Mouse (Mus musculus) CH12.LX (cell line): ENCODE data around the gene Ncor2. TPM values are rescaled to one million over a fixed set of nuclear protein-coding genes. Genes with fewer than 3 reads are reported as not detected.

Source experiments
- DNase-seq: peaks from one replicate; pipeline ENCODE4 v3.0.0-alpha.2; 2013; ENCODE audit errors: extremely low read depth
- H3K27ac ChIP-seq: 2 replicates; pipeline ENCODE4 v1.5.1; 2012; ENCODE audit warnings: low read depth, mild to moderate bottlenecking, control low read depth, moderate library complexity; ENCODE audit not compliant: insufficient read depth
- H3K27me3 ChIP-seq: replicated peaks from 2 replicates; pipeline ENCODE3; 2012; ENCODE audit warnings: inconsistent platforms
- H3K36me3 ChIP-seq, 2 experiments: replicated peaks in 1 of 2; 2 replicates each; pipeline versions ENCODE3 to v1.6.1; 2012; ENCODE audit warnings: inconsistent platforms in 1 of 2, low read length in 1 of 2, mild to moderate bottlenecking in 1 of 2, mixed read lengths in 1 of 2, moderate library complexity in 1 of 2; ENCODE audit not compliant: control insufficient read depth in 1 of 2, insufficient read depth in 1 of 2
- H3K4me1 ChIP-seq, 2 experiments: 2 replicates each; pipeline ENCODE4 v1.6.1; 2012; ENCODE audit warnings: inconsistent platforms in 1 of 2, moderate library complexity in 1 of 2; ENCODE audit not compliant: insufficient read depth in 2 of 2, control insufficient read depth in 1 of 2
- H3K4me2 ChIP-seq: 2 replicates; pipeline ENCODE4 v1.6.1; 2012; ENCODE audit warnings: low read depth, mild to moderate bottlenecking, control low read depth; ENCODE audit not compliant: poor library complexity, insufficient read depth, severe bottlenecking
- H3K4me3 ChIP-seq, 3 experiments: fragments of 150-350 bp in 1 of 3; sonication (generic) in 1 of 3; replicated peaks in 1 of 3; 2 replicates each; pipeline versions ENCODE3 to v1.5.1; 2011 to 2012; ENCODE audit warnings: low read depth in 2 of 3, low read length in 2 of 3, mild to moderate bottlenecking in 2 of 3, moderate library complexity in 2 of 3, control low read depth in 1 of 3, improper control_type of control experiment in 1 of 3, inconsistent platforms in 1 of 3, mixed read lengths in 1 of 3; ENCODE audit not compliant: poor library complexity in 1 of 3
- H3K79me2 ChIP-seq: replicated peaks from 2 replicates; pipeline ENCODE4 v1.6.1; 2012; ENCODE audit warnings: mild to moderate bottlenecking, moderate library complexity; ENCODE audit not compliant: control insufficient read depth, poor library complexity, insufficient read depth, severe bottlenecking; ENCODE audit errors: extremely low read depth
- H3K9ac ChIP-seq: 2 replicates; pipeline ENCODE4 v1.6.1; 2012; ENCODE audit warnings: low read depth, mild to moderate bottlenecking, control low read depth, moderate library complexity; ENCODE audit not compliant: insufficient read depth
- H3K9me3 ChIP-seq: replicated peaks from 2 replicates; pipeline ENCODE3; 2012; ENCODE audit warnings: low read length, inconsistent platforms, mixed read lengths
- BHLHE40 ChIP-seq: IDR thresholded peaks from 2 replicates; pipeline ENCODE4 v1.6.1; 2011; ENCODE audit warnings: mild to moderate bottlenecking, low read depth, low read length, improper control_type of control experiment
- CHD1 ChIP-seq: IDR thresholded peaks from 2 replicates; pipeline ENCODE4 v1.6.1; 2012; ENCODE audit warnings: low read depth, low read length, improper control_type of control experiment, inconsistent platforms
- CHD2 ChIP-seq: IDR thresholded peaks from 2 replicates; pipeline ENCODE4 v1.6.1; 2011; ENCODE audit warnings: low read length, improper control_type of control experiment
- CTCF ChIP-seq, 2 experiments: IDR thresholded peaks in 1 of 2; conservative IDR thresholded peaks in 1 of 2; 2 replicates each; pipeline ENCODE4 v1.5.1; 2011 to 2012; ENCODE audit warnings: low read depth in 2 of 2, low read length in 2 of 2, improper control_type of control experiment in 1 of 2, inconsistent platforms in 1 of 2, mild to moderate bottlenecking in 1 of 2, moderate library complexity in 1 of 2
- E2F4 ChIP-seq: IDR thresholded peaks from 2 replicates; pipeline ENCODE4 v1.6.1; 2011; ENCODE audit warnings: low read depth, low read length, improper control_type of control experiment; ENCODE audit not compliant: insufficient replicate concordance
- ELF1 ChIP-seq: IDR thresholded peaks from 2 replicates; pipeline ENCODE4 v1.6.1; 2014; ENCODE audit warnings: low read depth, mild to moderate bottlenecking, inconsistent platforms, low read length, improper control_type of control experiment
- GABPA ChIP-seq: IDR thresholded peaks from 2 replicates; pipeline ENCODE4 v1.6.1; 2012; ENCODE audit warnings: low read depth, low read length, improper control_type of control experiment, inconsistent platforms; ENCODE audit not compliant: insufficient replicate concordance
- HCFC1 ChIP-seq: IDR thresholded peaks from 2 replicates; pipeline ENCODE4 v1.6.1; 2012; ENCODE audit warnings: low read depth, mild to moderate bottlenecking, inconsistent platforms, low read length, improper control_type of control experiment
- IRF4 ChIP-seq: IDR thresholded peaks from 2 replicates; pipeline ENCODE4 v1.6.1; 2014; ENCODE audit warnings: low read depth, mild to moderate bottlenecking, inconsistent platforms, low read length, improper control_type of control experiment
- JUN ChIP-seq: IDR thresholded peaks from 2 replicates; pipeline ENCODE4 v1.6.1; 2011; ENCODE audit warnings: low read depth, mild to moderate bottlenecking, low read length, improper control_type of control experiment, moderate library complexity; ENCODE audit not compliant: insufficient read depth
- JUND ChIP-seq: conservative IDR thresholded peaks from 2 replicates; pipeline ENCODE4 v1.6.1; 2011; ENCODE audit warnings: low read depth, low read length, improper control_type of control experiment
- KAT2A ChIP-seq: IDR thresholded peaks from 2 replicates; pipeline ENCODE4 v1.6.1; 2012; ENCODE audit warnings: low read length, improper control_type of control experiment, inconsistent platforms; ENCODE audit not compliant: insufficient replicate concordance
- MAFK ChIP-seq: IDR thresholded peaks from 2 replicates; pipeline ENCODE4 v1.6.1; 2011; ENCODE audit warnings: low read length, improper control_type of control experiment; ENCODE audit not compliant: insufficient replicate concordance
- MAZ ChIP-seq: IDR thresholded peaks from 2 replicates; pipeline ENCODE4 v1.6.1; 2012; ENCODE audit warnings: low read depth, mild to moderate bottlenecking, inconsistent platforms, low read length, improper control_type of control experiment, moderate library complexity
- MEF2A ChIP-seq: IDR thresholded peaks from 2 replicates; pipeline ENCODE4 v1.6.1; 2014; ENCODE audit warnings: low read depth, mild to moderate bottlenecking, inconsistent platforms, low read length, improper control_type of control experiment, borderline replicate concordance
- MXI1 ChIP-seq: IDR thresholded peaks from 2 replicates; pipeline ENCODE4 v1.6.1; 2011; ENCODE audit warnings: mild to moderate bottlenecking, low read depth, low read length, improper control_type of control experiment
- NELFE ChIP-seq: IDR thresholded peaks from 2 replicates; pipeline ENCODE4 v1.6.1; 2011; ENCODE audit warnings: low read depth, low read length, improper control_type of control experiment
- NRF1 ChIP-seq: IDR thresholded peaks from 2 replicates; pipeline ENCODE4 v1.6.1; 2014; ENCODE audit warnings: low read depth, mild to moderate bottlenecking, inconsistent platforms, low read length, improper control_type of control experiment, moderate library complexity
- PAX5 ChIP-seq: IDR thresholded peaks from 2 replicates; pipeline ENCODE4 v1.6.1; 2012; ENCODE audit warnings: low read length, inconsistent platforms, mixed read lengths
- POLR2A ChIP-seq: IDR thresholded peaks from 2 replicates; pipeline ENCODE4 v1.6.1; 2011; ENCODE audit warnings: low read depth, mild to moderate bottlenecking, improper control_type of control experiment, low read length
- POLR2AphosphoS2 ChIP-seq: IDR thresholded peaks from 2 replicates; pipeline ENCODE4 v1.6.1; 2011; ENCODE audit warnings: low read depth, low read length, improper control_type of control experiment
- RCOR1 ChIP-seq: conservative IDR thresholded peaks from 2 replicates; pipeline ENCODE4 v1.6.1; 2012; ENCODE audit warnings: low read depth, mild to moderate bottlenecking, inconsistent platforms, low read length, improper control_type of control experiment
- SIN3A ChIP-seq: IDR thresholded peaks from 2 replicates; pipeline ENCODE4 v1.6.1; 2012; ENCODE audit warnings: low read length, improper control_type of control experiment, inconsistent platforms
- SMC3 ChIP-seq: IDR thresholded peaks from 2 replicates; pipeline ENCODE4 v1.6.1; 2011; ENCODE audit warnings: low read depth, low read length, improper control_type of control experiment
- TCF12 ChIP-seq: IDR thresholded peaks from 2 replicates; pipeline ENCODE4 v1.6.1; 2014; ENCODE audit warnings: low read depth, mild to moderate bottlenecking, inconsistent platforms, low read length, improper control_type of control experiment
- UBTF ChIP-seq: IDR thresholded peaks from 2 replicates; pipeline ENCODE4 v1.6.1; 2012; ENCODE audit warnings: low read depth, mild to moderate bottlenecking, inconsistent platforms, low read length, improper control_type of control experiment, moderate library complexity
- USF1 ChIP-seq: IDR thresholded peaks from 2 replicates; pipeline ENCODE4 v1.6.1; 2014; ENCODE audit warnings: low read depth, mild to moderate bottlenecking, inconsistent platforms, low read length, improper control_type of control experiment
- USF2 ChIP-seq: conservative IDR thresholded peaks from 2 replicates; pipeline ENCODE4 v1.6.1; 2011; ENCODE audit warnings: low read depth, low read length, improper control_type of control experiment
- ZC3H11A ChIP-seq: IDR thresholded peaks from 2 replicates; pipeline ENCODE4 v1.6.1; 2012; ENCODE audit warnings: low read depth, mild to moderate bottlenecking, inconsistent platforms, low read length, improper control_type of control experiment
- ZKSCAN1 ChIP-seq: IDR thresholded peaks from 2 replicates; pipeline ENCODE4 v1.6.1; 2012; ENCODE audit warnings: low read depth, inconsistent platforms, low read length, improper control_type of control experiment, borderline replicate concordance
- ZMIZ1 ChIP-seq: IDR thresholded peaks from 2 replicates; pipeline ENCODE4 v1.6.1; 2012; ENCODE audit warnings: low read depth, mild to moderate bottlenecking, inconsistent platforms, low read length, improper control_type of control experiment
- ZNF384 ChIP-seq: IDR thresholded peaks from 2 replicates; pipeline ENCODE4 v1.6.1; 2012; ENCODE audit warnings: low read depth, low read length, improper control_type of control experiment, inconsistent platforms
- dilution Hi-C: fragments of 300-500 bp; cut with MboI; formaldehyde crosslinking; loops from 2 replicates; pipeline ENCODE4 v1.14.3; 2020; ENCODE audit warnings: low sequenced_read_pairs; ENCODE audit not compliant: extremely low pct_unique_long_range_greater_than_20kb, extremely low pct_ligation_motif_present
- in situ Hi-C: fragments of 300-500 bp; cut with MboI; formaldehyde crosslinking; loops from 3 replicates; pipeline ENCODE4 v1.14.3; 2019; ENCODE audit warnings: low sequenced_read_pairs, low pct_ligation_motif_present, low pct_unique_long_range_greater_than_20kb, mixed read lengths
- polyA plus RNA-seq: library from polyadenylated mRNA; unstranded; fragments of >175 nt; gene quantifications from 2 replicates; pipeline ENCODE4 v1.2.1, GENCODE M21; 2012; ENCODE audit warnings: low read depth; ENCODE audit not compliant: insufficient read length
- total RNA-seq, 2 experiments: library from RNA; depleted of rRNA; stranded (reverse); fragments of 300-350 nt in 1 of 2; fragments of >200 nt in 1 of 2; gene quantifications; 2 replicates each; pipeline ENCODE4 v1.2.3; 2012 to 2014

Gene Ncor2
- total and polyA plus RNA-seq, 3 experiments = 3.9 to 44.7 (median 10.8) TPM

- H3K9me3 ChIP-seq = no peaks in the 10 kb centered on the region
- no peak for TF ChIP-seq MAZ
- TF ChIP-seq BHLHE40 = 0 out of 2 replicates have a peak, but pooled peaks have one; percentile 8
- H3K79me2 ChIP-seq = no peaks in the 10 kb centered on the region
- no peaks in the 10 kb centered on the region for H3K27me3 ChIP-seq
- dilution Hi-C loops (no loop called here), in situ Hi-C loops (no loop called here)
- no peak overlapping the region for H3K4me3 ChIP-seq
- H3K27ac ChIP-seq = no peak overlapping the region
- H3K4me1 ChIP-seq = peaks cover 39 to 63% of the 10 kb centered on the region in 2 experiments
- H3K4me2 ChIP-seq = no peak overlapping the region
- H3K36me3 ChIP-seq = peaks cover 10 to 87% of the 10 kb centered on the region in 2 experiments
- DNase-seq = peak; percentile 48
- no peak overlapping the region for H3K9ac ChIP-seq
These were observed 104.3 kb downstream of the Ncor2 start for GRCm38 (mm10) chr5:125074571-125075171.

DNA sequence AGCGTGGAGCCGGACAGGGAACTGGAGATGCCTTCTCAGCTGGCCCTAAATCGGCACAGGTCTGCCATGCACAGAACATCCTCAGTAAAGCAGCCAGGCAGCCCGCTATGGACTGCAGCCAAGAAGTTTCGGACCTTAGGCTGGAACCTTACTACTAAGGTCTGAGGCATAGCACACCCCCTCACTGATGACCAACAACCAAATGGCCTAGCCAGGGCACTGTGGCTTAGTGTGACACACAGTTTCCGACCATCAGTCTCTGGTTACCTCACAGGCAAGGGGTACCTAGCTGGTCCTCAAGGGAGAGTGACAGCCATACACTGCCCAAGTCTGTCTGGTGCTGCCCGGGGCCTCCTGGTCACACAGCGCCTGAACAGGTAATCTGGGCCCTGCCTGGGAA lies 105.1 kb downstream of the Ncor2 start:
- H3K9me3 ChIP-seq = no peaks in the 10 kb centered on the region
- peaks cover 39 to 70% of the 10 kb centered on the region in 2 experiments for H3K4me1 ChIP-seq
- DNase-seq = no peak
- H3K27ac ChIP-seq = no peak overlapping the region
- in situ Hi-C loops (no loop called here), dilution Hi-C loops (no loop called here)
- no peak overlapping the region for H3K4me3 ChIP-seq
- no peaks in the 10 kb centered on the region for H3K27me3 ChIP-seq
- peaks cover 10 to 89% of the 10 kb centered on the region in 2 experiments for H3K36me3 ChIP-seq
- H3K4me2 ChIP-seq = no peak overlapping the region
- H3K9ac ChIP-seq = no peak overlapping the region
- no peaks in the 10 kb centered on the region for H3K79me2 ChIP-seq
- TF ChIP-seq IRF4 (peak; percentile 54), USF2 (no peak), KAT2A (no peak), POLR2A (no peak), CHD1 (no peak), USF1 (no peak), JUN (peak; percentile 36), BHLHE40 (peak; percentile 30; the same call in 1 of the 2 replicates), ZC3H11A (no peak), MEF2A (peak; percentile 49; the same call in 1 of the 2 replicates), GABPA (no peak), RCOR1 (no peak), MAZ (no peak), HCFC1 (no peak), TCF12 (peak; percentile 40; the same call in 1 of the 2 replicates), CHD2 (no peak), CTCF (conservative IDR thresholded peaks at IDR 0.05 in 1 of 2, IDR thresholded peaks at IDR 0.05 in 1 of 2; ENCODE audit: low read depth in 2 of 2, low read length in 2 of 2) (no peak), ZMIZ1 (no peak), ELF1 (no peak), UBTF (no peak), PAX5 (no peak), E2F4 (no peak), NRF1 (no peak), JUND (peak; percentile 55; the same call in 1 of the 2 replicates), MAFK (no peak), SMC3 (no peak), SIN3A (no peak), MXI1 (no peak), ZKSCAN1 (no peak), POLR2AphosphoS2 (no peak), NELFE (no peak), ZNF384 (no peak)
